Mouse (Mus musculus) hindbrain, embryonic 11.5 days (tissue): ENCODE results near the gene Sertad1. TPM values are rescaled to one million over a fixed set of nuclear protein-coding genes. Genes with fewer than 3 reads are reported as not detected.

ENCODE experiments used
- ATAC-seq: fragments of 200-750 bp; cut with Nextera tagmentation; 2 replicates; pipeline ENCODE4 v1.8.0; 2017; ENCODE audit warnings: mild to moderate bottlenecking, moderate TSS enrichment, moderate library complexity; ENCODE audit not compliant: low FRiP score
- DNase-seq: peaks from one replicate; pipeline ENCODE4 v3.0.0-alpha.2; 2015; ENCODE audit warnings: low spot score
- H3K27ac ChIP-seq: fragments of 300-500 bp; sonication (generic); 2 replicates; pipeline ENCODE4 v1.5.1; 2014; ENCODE audit warnings: mild to moderate bottlenecking, low read depth, low read length
- H3K27me3 ChIP-seq: fragments of 300-500 bp; sonication (generic); 2 replicates; pipeline ENCODE4 v1.6.1; 2014; ENCODE audit warnings: mild to moderate bottlenecking, low read length, moderate library complexity, mixed read lengths; ENCODE audit not compliant: control insufficient read depth, insufficient read depth
- H3K36me3 ChIP-seq: fragments of 300-500 bp; sonication (generic); 2 replicates; pipeline ENCODE4 v1.6.1; 2014; ENCODE audit warnings: mild to moderate bottlenecking, low read length, moderate library complexity, mixed read lengths; ENCODE audit not compliant: control insufficient read depth, insufficient read depth
- H3K4me1 ChIP-seq: fragments of 300-500 bp; sonication (generic); replicated peaks from 2 replicates; pipeline ENCODE4 v1.6.1; 2014; ENCODE audit warnings: low read length, mixed read lengths; ENCODE audit not compliant: control insufficient read depth, insufficient read depth
- H3K4me2 ChIP-seq: fragments of 300-500 bp; sonication (generic); replicated peaks from 2 replicates; pipeline ENCODE4 v1.6.1; 2014; ENCODE audit warnings: mild to moderate bottlenecking, low read depth, low read length
- H3K4me3 ChIP-seq: fragments of 300-500 bp; sonication (generic); 2 replicates; pipeline ENCODE4 v1.5.1; 2014; ENCODE audit warnings: low read depth, low read length
- H3K9ac ChIP-seq: fragments of 300-500 bp; sonication (generic); 2 replicates; pipeline ENCODE4 v1.6.1; 2014; ENCODE audit warnings: low read depth, low read length
- H3K9me3 ChIP-seq: fragments of 300-500 bp; sonication (generic); 2 replicates; pipeline ENCODE4 v1.6.1; 2016; ENCODE audit warnings: low read length; ENCODE audit not compliant: control insufficient read depth
- WGBS: fragments of 180-500 bp; shearing (Covaris S2); extraction: QIAGEN DNeasy Blood & Tissue Kit; methylation state at CpG from one replicate; pipeline ENCODE4 v1.1.7; 2014; 5-methylcytosine and 5-hydroxymethylcytosine counted together
- polyA plus RNA-seq: library from polyadenylated mRNA; unstranded; fragments of >200 nt; fragmentation: Nextera tagmentation; extraction: Ambion mirVana; gene quantifications from 2 replicates; pipeline ENCODE4 v1.2.1, GENCODE M21; 2014

Gene Sertad1
- polyA plus RNA-seq, 1 experiment from 2014 or later = 21.0 TPM

- DNase-seq (no peak), ATAC-seq (no peak)
- Histone ChIP-seq H3K27ac (no peak overlapping the region), H3K9ac (no peak overlapping the region), H3K36me3 (peaks cover 4% of the 10 kb centered on the region), H3K4me1 (no peaks in the 10 kb centered on the region), H3K4me3 (no peak overlapping the region), H3K27me3 (no peaks in the 10 kb centered on the region), H3K9me3 (no peaks in the 10 kb centered on the region), H3K4me2 (no peak overlapping the region)
- WGBS = 92% methylated on average over 8 of the region's 8 CpGs
These were observed 51.3 kb downstream of the Sertad1 start for GRCm38 (mm10) chr7:27537998-27538397.

GRCm38 (mm10) chr7:27538797-27539196, 52.1 kb downstream of the Sertad1 start:
- no peak for ATAC-seq
- H3K9ac ChIP-seq = no peak overlapping the region
- H3K4me2 ChIP-seq = no peak overlapping the region
- H3K27me3 ChIP-seq = no peaks in the 10 kb centered on the region
- no peak overlapping the region for H3K27ac ChIP-seq
- DNase-seq = no peak
- H3K9me3 ChIP-seq = no peaks in the 10 kb centered on the region
- H3K36me3 ChIP-seq = peaks cover 4% of the 10 kb centered on the region
- H3K4me1 ChIP-seq = no peaks in the 10 kb centered on the region
- no peak overlapping the region for H3K4me3 ChIP-seq
- 80% methylated on average over 2 of the region's 2 CpGs for WGBS

Other genes with a start within 250 kb of the Sertad1 start
- 19.8 and 22.7 TPM in 2 replicates for gene Numbl, start 228.5 kb upstream of the Sertad1 start, polyA plus RNA-seq
- 2.4 and 3.9 TPM in 2 replicates for gene Ltbp4, start 149.2 kb upstream of the Sertad1 start, polyA plus RNA-seq
- 51.5 and 56.7 TPM in 2 replicates for gene Shkbp1, start 130.9 kb upstream of the Sertad1 start, polyA plus RNA-seq
- gene Gm20479, start 129.5 kb upstream of the Sertad1 start, polyA plus RNA-seq = 0.33 and 0.57 TPM in 2 replicates
- gene Sptbn4, start 39.2 kb upstream of the Sertad1 start, polyA plus RNA-seq = 0.20 and 0.57 TPM in 2 replicates
- gene Blvrb, start 38.9 kb upstream of the Sertad1 start, polyA plus RNA-seq = 34.8 and 35.4 TPM in 2 replicates
- gene Sertad3, start 13.1 kb upstream of the Sertad1 start, polyA plus RNA-seq = 20.7 and 22.2 TPM in 2 replicates
- 0.53 and 1.0 TPM in 2 replicates for gene Prx, start 12.4 kb downstream of the Sertad1 start, polyA plus RNA-seq
- gene Hipk4, start 36.4 kb downstream of the Sertad1 start, polyA plus RNA-seq = 0.21 and 0.96 TPM in 2 replicates
- 72.1 and 72.9 TPM in 2 replicates for gene Pld3, start 66.3 kb downstream of the Sertad1 start, polyA plus RNA-seq
- 22.4 and 24.5 TPM in 2 replicates for gene 2310022A10Rik, start 66.3 kb downstream of the Sertad1 start, polyA plus RNA-seq
- 67.5 and 71.7 TPM in 2 replicates for gene Akt2, start 104.6 kb downstream of the Sertad1 start, polyA plus RNA-seq
- 11.2 and 13.4 TPM in 2 replicates for gene Ttc9b, start 167.0 kb downstream of the Sertad1 start, polyA plus RNA-seq
- 6.2 and 8.8 TPM in 2 replicates for gene Map3k10, start 187.7 kb downstream of the Sertad1 start, polyA plus RNA-seq
- 7.3 and 8.5 TPM in 2 replicates for gene Zfp607b, start 202.4 kb downstream of the Sertad1 start, polyA plus RNA-seq
- 90.6 and 93.9 TPM in 2 replicates for gene Zfp60, start 244.5 kb downstream of the Sertad1 start, polyA plus RNA-seq